Mouse (Mus musculus): ENCODE results near the gene Saal1.
"Not testable (repeated sequence)": the region's sequence is repeated elsewhere in the genome, so short reads cannot be mapped to it uniquely, and the experiment has no call there.

Saal1 gene

GRCm38 (mm10) chr7:46696754-46697153 is 13.7 kb downstream of the Saal1 start:
- DNase-seq (ENCODE audit: low read depth, low spot score) = no peak

GRCm38 (mm10) chr7:46686827-46687226 is 23.7 kb downstream of the Saal1 start:
- no peak for DNase-seq (ENCODE audit: low read depth, low spot score)

GRCm38 (mm10) chr7:46680732-46681131 is 29.7 kb downstream of the Saal1 start:
- DNase-seq (ENCODE audit: low read depth, low spot score) = no peak

GRCm38 (mm10) chr7:46679044-46679443 is 31.4 kb downstream of the Saal1 start:
- not testable (repeated sequence) for DNase-seq (ENCODE audit: low read depth, low spot score)

GRCm38 (mm10) chr7:46678417-46678816 is 32.1 kb downstream of the Saal1 start:
- DNase-seq (ENCODE audit: low read depth, low spot score) = no peak

- DNase-seq (ENCODE audit: low read depth, low spot score) = no peak
Observed at GRCm38 (mm10) chr7:46676808-46677360, 33.6 kb downstream of the Saal1 start.

- no peak for DNase-seq (ENCODE audit: low read depth, low spot score)
Observed at GRCm38 (mm10) chr7:46675886-46676285, 34.6 kb downstream of the Saal1 start.

- DNase-seq (ENCODE audit: low read depth, low spot score) = no peak
Observed at GRCm38 (mm10) chr7:46675061-46675460, 35.4 kb downstream of the Saal1 start.

- no peak for DNase-seq (ENCODE audit: low read depth, low spot score)
Observed at GRCm38 (mm10) chr7:46672160-46672672, 38.3 kb downstream of the Saal1 start, which contains the start of gene Tph1. Gene Tph1 (minus strand): TSS chr7:46672537.

- DNase-seq (ENCODE audit: low read depth, low spot score) = peak; percentile 59
Observed at GRCm38 (mm10) chr7:46667256-46667655, 43.2 kb downstream of the Saal1 start.

- peak; percentile 69 for DNase-seq (ENCODE audit: low read depth, low spot score)
Observed at GRCm38 (mm10) chr7:46665236-46665635, 45.2 kb downstream of the Saal1 start.

- peak; percentile 28 for DNase-seq (ENCODE audit: low read depth, low spot score)
Observed at GRCm38 (mm10) chr7:46661591-46662090, 48.8 kb downstream of the Saal1 start.

GRCm38 (mm10) chr7:46652279-46652678 is 58.2 kb downstream of the Saal1 start:
- DNase-seq (ENCODE audit: low read depth, low spot score) = no peak

GRCm38 (mm10) chr7:46650231-46650630 is 60.2 kb downstream of the Saal1 start:
- peak; percentile 59 for DNase-seq (ENCODE audit: low read depth, low spot score)

- DNase-seq (ENCODE audit: low read depth, low spot score) = no peak
Observed at GRCm38 (mm10) chr7:46648431-46649140, 61.9 kb downstream of the Saal1 start.

- DNase-seq (ENCODE audit: low read depth, low spot score) = no peak
Observed at GRCm38 (mm10) chr7:46643172-46643571, 67.3 kb downstream of the Saal1 start.

GRCm38 (mm10) chr7:46640062-46640461 is 70.4 kb downstream of the Saal1 start:
- no peak for DNase-seq (ENCODE audit: low read depth, low spot score)

- DNase-seq (ENCODE audit: low read depth, low spot score) = peak; percentile 94
Observed at GRCm38 (mm10) chr7:46639692-46640031, 70.8 kb downstream of the Saal1 start, which contains the start of gene Sergef. Gene Sergef (minus strand): TSS chr7:46639807.

GRCm38 (mm10) chr7:46638889-46639691 is 71.4 kb downstream of the Saal1 start:
- DNase-seq (ENCODE audit: low read depth, low spot score) = peak; percentile 10

All from R1 (cell line).